Mouse (Mus musculus): ENCODE results near the gene Hhat.

Gene Hhat
- long read RNA-seq, experiment 1, partial matches to known transcripts, result 0 of 4 reads
- long read RNA-seq, experiment 1, other reads (novel, unspliced or antisense), result 2 of 4 reads
- long read RNA-seq, experiment 2, partial matches to known transcripts, result 0 of 4 reads
- long read RNA-seq, experiment 2, other reads (novel, unspliced or antisense), result 2 of 4 reads

- intact Hi-C loops (cut with DNase I), result no loop called here
These were observed at the start of gene Hhat for GRCm38 (mm10) chr1:192770495-192771331. Gene Hhat (minus strand): TSS chr1:192771223.

- intact Hi-C loops (cut with DNase I), result no loop called here
These were observed 47.3 kb upstream of the Hhat start for GRCm38 (mm10) chr1:192818334-192818733.

GRCm38 (mm10) chr1:192815789-192816188, 44.8 kb upstream of the Hhat start:
- intact Hi-C loops (cut with DNase I), result no loop called here

GRCm38 (mm10) chr1:192814700-192815099, 43.7 kb upstream of the Hhat start:
- intact Hi-C loops (cut with DNase I), result no loop called here

- intact Hi-C loops (cut with DNase I), result no loop called here
These were observed 41.7 kb upstream of the Hhat start for GRCm38 (mm10) chr1:192812758-192813157.

GRCm38 (mm10) chr1:192812290-192812689, 41.3 kb upstream of the Hhat start:
- intact Hi-C loops (cut with DNase I), result no loop called here

GRCm38 (mm10) chr1:192806168-192807157, 35.4 kb upstream of the Hhat start:
- intact Hi-C loops (cut with DNase I), result no loop called here

- intact Hi-C loops (cut with DNase I), result no loop called here
These were observed 29.3 kb upstream of the Hhat start for GRCm38 (mm10) chr1:192800338-192800737.

GRCm38 (mm10) chr1:192799165-192799991, 28.4 kb upstream of the Hhat start:
- intact Hi-C loops (cut with DNase I), result no loop called here

- intact Hi-C loops (cut with DNase I), result no loop called here
These were observed 27.5 kb upstream of the Hhat start for GRCm38 (mm10) chr1:192798212-192799164.

- intact Hi-C loops (cut with DNase I), result no loop called here
These were observed 25.9 kb upstream of the Hhat start for GRCm38 (mm10) chr1:192797011-192797274.

GRCm38 (mm10) chr1:192796201-192797010, 25.4 kb upstream of the Hhat start:
- intact Hi-C loops (cut with DNase I), result no loop called here

GRCm38 (mm10) chr1:192794957-192795745, 24.1 kb upstream of the Hhat start:
- intact Hi-C loops (cut with DNase I), result no loop called here

- intact Hi-C loops (cut with DNase I), result no loop called here
These were observed 20.9 kb upstream of the Hhat start for GRCm38 (mm10) chr1:192791897-192792361.

- intact Hi-C loops (cut with DNase I), result no loop called here
These were observed 19.4 kb upstream of the Hhat start for GRCm38 (mm10) chr1:192790442-192790841.

GRCm38 (mm10) chr1:192789828-192790227, 18.8 kb upstream of the Hhat start:
- intact Hi-C loops (cut with DNase I), result no loop called here

GRCm38 (mm10) chr1:192789111-192789522, 18.1 kb upstream of the Hhat start:
- intact Hi-C loops (cut with DNase I), result no loop called here

- intact Hi-C loops (cut with DNase I), result no loop called here
These were observed 15.2 kb upstream of the Hhat start for GRCm38 (mm10) chr1:192786194-192786593.

All from adrenal gland (tissue).